Mouse (Mus musculus) CD4-positive, CD25-positive, alpha-beta regulatory T cell, adult 9 weeks (primary cell): Measurements from ENCODE around the gene Olfr943. TPM values are rescaled to one million over a fixed set of nuclear protein-coding genes. Genes with fewer than 3 reads are reported as not detected.

Experiments used
- polyA plus RNA-seq: library from polyadenylated mRNA; unstranded; fragments of 100-300 nt; shearing (Covaris generic); gene quantifications from one replicate; pipeline ENCODE4 v1.2.1, GENCODE M21; 2017

The Olfr943 gene
- polyA plus RNA-seq = not detected

GRCm38 (mm10) chr9:39166004-39166403, at the start of gene Olfr943:
Gene Olfr943 (plus strand): TSS chr9:39166304.

GRCm38 (mm10) chr9:39127831-39128230, 38.3 kb upstream of the Olfr943 start, which contains the start of gene Olfr27:
Gene Olfr27 (plus strand): TSS chr9:39128131.

GRCm38 (mm10) chr9:39201620-39202019, 35.5 kb downstream of the Olfr943 start, which contains the start of gene Olfr944:
Gene Olfr944 (plus strand): TSS chr9:39201920.

Other genes with a start within 250 kb of the Olfr943 start
- gene Olfr930, start 236.5 kb upstream of the Olfr943 start, polyA plus RNA-seq = not detected
- not detected for gene Olfr933, start 194.0 kb upstream of the Olfr943 start, polyA plus RNA-seq
- gene Olfr934, start 178.0 kb upstream of the Olfr943 start, polyA plus RNA-seq = not detected
- gene Olfr935, start 166.6 kb upstream of the Olfr943 start, polyA plus RNA-seq = not detected
- gene Olfr146, start 142.9 kb upstream of the Olfr943 start, polyA plus RNA-seq = not detected
- gene Olfr937, start 101.4 kb upstream of the Olfr943 start, polyA plus RNA-seq = not detected
- not detected for gene Olfr938, start 87.4 kb upstream of the Olfr943 start, polyA plus RNA-seq
- not detected for gene Olfr27, start 38.2 kb upstream of the Olfr943 start, polyA plus RNA-seq
- gene Olfr944, start 35.6 kb downstream of the Olfr943 start, polyA plus RNA-seq = not detected
- gene Olfr1537, start 83.7 kb downstream of the Olfr943 start, polyA plus RNA-seq = not detected
- gene Olfr945, start 110.5 kb downstream of the Olfr943 start, polyA plus RNA-seq = not detected
- not detected for gene Olfr948, start 159.7 kb downstream of the Olfr943 start, polyA plus RNA-seq
- gene Olfr951, start 221.1 kb downstream of the Olfr943 start, polyA plus RNA-seq = not detected